In the genomic region with DNA sequence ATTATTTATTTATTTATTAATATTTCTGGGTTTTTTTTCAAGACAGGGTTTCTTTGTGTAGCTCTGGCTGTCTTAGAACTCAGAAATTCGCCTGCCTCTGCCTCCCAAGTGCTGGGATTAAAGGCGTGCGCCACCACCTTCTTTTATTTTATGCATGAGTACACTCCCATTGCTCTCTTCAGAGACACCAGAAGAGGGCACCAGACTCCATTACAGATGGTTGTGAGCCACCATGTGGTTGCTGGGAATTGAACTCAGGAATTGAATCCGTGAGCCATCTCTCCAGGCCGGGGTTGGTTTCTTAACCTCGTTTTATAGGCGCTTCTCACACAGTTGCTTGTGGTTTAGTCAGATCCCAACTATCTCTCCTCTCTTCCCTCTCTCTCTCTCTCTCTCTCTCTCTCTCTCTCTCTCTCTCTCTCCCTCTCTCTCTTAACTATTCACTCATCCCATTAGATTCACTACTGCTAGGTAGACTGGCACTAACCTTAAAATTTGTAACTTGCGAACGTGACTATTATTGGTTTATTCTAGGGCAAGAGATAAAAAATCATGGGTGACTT, we compare ENCODE assay signal across 8 mouse cellular contexts. TPM values are rescaled to one million over a fixed set of nuclear protein-coding genes. Genes with fewer than 3 reads are reported as not detected.
DNase-seq lines count a peak whose midpoint lies in the region; ATAC-seq and TF ChIP-seq lines count a peak whose summit lies in the region.

No protein-coding gene starts in this region.

- peak overlapping the region; percentile 80; the same call in 1 of the 2 replicates for H3K9ac ChIP-seq in lung, embryonic 14.5 days
- no peak overlapping the region for H3K9ac ChIP-seq in heart, embryonic 13.5 days
- H3K9ac ChIP-seq in midbrain, embryonic 16.5 days (ENCODE audit: low read depth, low read length): no peak overlapping the region

- no peaks in the 10 kb centered on the region for H3K36me3 ChIP-seq in lung, embryonic 14.5 days (ENCODE audit: insufficient read depth)
- no peaks in the 10 kb centered on the region for H3K36me3 ChIP-seq in heart, embryonic 13.5 days
- no peaks in the 10 kb centered on the region for H3K36me3 ChIP-seq in midbrain, embryonic 16.5 days (ENCODE audit: control insufficient read depth, insufficient read depth, low read length)

- 27% methylated on average over 9 of the region's 9 CpGs for WGBS in lung, embryonic 14.5 days
- WGBS in heart, embryonic 13.5 days: 35% methylated on average over 9 of the region's 9 CpGs
- WGBS in midbrain, embryonic 16.5 days: 28% methylated on average over 9 of the region's 9 CpGs

- DNase-seq in lung, embryonic 14.5 days: peak; percentile 16
- DNase-seq in lung, adult 18-20 months: no peak
- DNase-seq in c-Kit-negative CD71-positive TER-119-positive erythroid progenitor cells, embryonic 14.5 days (ENCODE audit: low read depth, low spot score): peak; percentile 5
- peak; percentile 4 for DNase-seq in kidney, postnatal 14 days
- no peak for DNase-seq in left cerebral cortex, postnatal 10 days (ENCODE audit: extremely low spot score in 1 of 2, low spot score in 2 of 2)
- DNase-seq in gastrocnemius, postnatal 14 days: no peak

- H3K27me3 ChIP-seq in lung, embryonic 14.5 days (ENCODE audit: insufficient read depth, low read length): no peaks in the 10 kb centered on the region
- H3K27me3 ChIP-seq in heart, embryonic 13.5 days (replicated peaks): 0 out of 2 replicates have a peak, but pooled peaks cover 4% of the 10 kb centered on the region
- no peaks in the 10 kb centered on the region for H3K27me3 ChIP-seq in midbrain, embryonic 16.5 days (ENCODE audit: control insufficient read depth, insufficient read depth, low read depth, low read length)

- H3K27ac ChIP-seq in lung, embryonic 14.5 days (ENCODE audit: low read depth): no peak overlapping the region
- no peak overlapping the region for H3K27ac ChIP-seq in heart, embryonic 13.5 days (replicated peaks)
- peak overlapping the region; percentile 86 for H3K27ac ChIP-seq in midbrain, embryonic 16.5 days (ENCODE audit: low read length)

- H3K4me1 ChIP-seq in lung, embryonic 14.5 days (ENCODE audit: insufficient read depth): peaks cover 3% of the 10 kb centered on the region; the same call in 1 of the 2 replicates
- H3K4me1 ChIP-seq in heart, embryonic 13.5 days: peaks cover 21% of the 10 kb centered on the region
- H3K4me1 ChIP-seq in midbrain, embryonic 16.5 days (ENCODE audit: control insufficient read depth, insufficient read depth, low read length): peaks cover 22% of the 10 kb centered on the region

- ATAC-seq in lung, embryonic 14.5 days (ENCODE audit: insufficient read depth): 0 out of 2 replicates have a peak, but pooled peaks have one; percentile 1
- ATAC-seq in heart, embryonic 13.5 days (ENCODE audit: extremely low read depth, insufficient number of reproducible peaks, low FRiP score, low TSS enrichment): no peak
- ATAC-seq in midbrain, embryonic 16.5 days: no peak; the same call in 1 of the 2 replicates

- peak overlapping the region; percentile 84 for H3K4me3 ChIP-seq in lung, embryonic 14.5 days (ENCODE audit: low read depth, low read length)
- H3K4me3 ChIP-seq in heart, embryonic 13.5 days: peak overlapping the region; percentile 67
- peak overlapping the region; percentile 77 for H3K4me3 ChIP-seq in midbrain, embryonic 16.5 days (ENCODE audit: low read depth, low read length)

- peak; percentile 39 for TF ChIP-seq CTCF in lung, embryonic 14.5 days (IDR thresholded peaks at IDR 0.05; ENCODE audit: low read depth)

- peak overlapping the region; percentile 64 for H3K4me2 ChIP-seq in lung, embryonic 14.5 days
- H3K4me2 ChIP-seq in heart, embryonic 13.5 days: peak overlapping the region; percentile 74
- peak overlapping the region; percentile 54 for H3K4me2 ChIP-seq in midbrain, embryonic 16.5 days (ENCODE audit: low read length)

- H3K9me3 ChIP-seq in lung, embryonic 14.5 days (ENCODE audit: low read depth, low read length): no peaks in the 10 kb centered on the region
- H3K9me3 ChIP-seq in heart, embryonic 13.5 days: no peaks in the 10 kb centered on the region
- H3K9me3 ChIP-seq in midbrain, embryonic 16.5 days (replicated peaks; ENCODE audit: control insufficient read depth, low read length, poor library complexity, severe bottlenecking): no peaks in the 10 kb centered on the region

- intact Hi-C loops in left cerebral cortex, postnatal 10 days (cut with DNase I): loop anchor here (5.0 to 10.0 kb wide), 2 partner anchors 75 to 318 kb away; partner anchors contain the start of genes Egr4 and Nat8f4
- intact Hi-C loops in gastrocnemius, postnatal 14 days (cut with DNase I; ENCODE audit: low total_unique reads): no loop called here

RNA-seq across cellular contexts. Expression of gene Alms1, which starts 0.4 kb away (rescaled TPM):
- 7.1 and 7.8 TPM in 2 replicates for polyA plus RNA-seq in lung, embryonic 14.5 days (2014; fragmentation: Nextera tagmentation; extraction: Ambion mirVana)
- polyA plus RNA-seq in heart, embryonic 13.5 days (2015; fragmentation: Nextera tagmentation; extraction: Ambion mirVana): 2.6 and 3.0 TPM in 2 replicates
- polyA plus RNA-seq in midbrain, embryonic 16.5 days (2015; fragmentation: Nextera tagmentation; extraction: Ambion mirVana): 4.5 and 5.0 TPM in 2 replicates
- 1 to 10 TPM; 7.9 to 8.9 TPM for total RNA-seq in left cerebral cortex, postnatal 10 days (2021)
- 1 to 10 TPM; 1.3 TPM for total RNA-seq in gastrocnemius, postnatal 14 days (2021)

Comparison
In these comparisons a context has a peak if more than half of its experiments do, and no peak if none do; other contexts are left out.
1. DNase-seq: peak in lung, embryonic 14.5 days (single experiment), c-Kit-negative CD71-positive TER-119-positive erythroid progenitor cells, embryonic 14.5 days (single experiment) and kidney, postnatal 14 days (single experiment); none in lung, adult 18-20 months (0 of 2), left cerebral cortex, postnatal 10 days (0 of 2) and gastrocnemius, postnatal 14 days (single experiment).
2. Peak in every context shown above with its lines, with median percentiles within 50 percentile points of each other: H3K4me2 ChIP-seq and H3K4me3 ChIP-seq.